Mouse (Mus musculus) naive thymus-derived CD4-positive, alpha-beta T cell, adult 2 months (primary cell): ENCODE data around the gene Fzd2.

ENCODE experiments used
- DNase-seq: peaks from one replicate; pipeline ENCODE4 v3.0.0-alpha.2; 2011; ENCODE audit warnings: low read depth

Gene Fzd2

DNA sequence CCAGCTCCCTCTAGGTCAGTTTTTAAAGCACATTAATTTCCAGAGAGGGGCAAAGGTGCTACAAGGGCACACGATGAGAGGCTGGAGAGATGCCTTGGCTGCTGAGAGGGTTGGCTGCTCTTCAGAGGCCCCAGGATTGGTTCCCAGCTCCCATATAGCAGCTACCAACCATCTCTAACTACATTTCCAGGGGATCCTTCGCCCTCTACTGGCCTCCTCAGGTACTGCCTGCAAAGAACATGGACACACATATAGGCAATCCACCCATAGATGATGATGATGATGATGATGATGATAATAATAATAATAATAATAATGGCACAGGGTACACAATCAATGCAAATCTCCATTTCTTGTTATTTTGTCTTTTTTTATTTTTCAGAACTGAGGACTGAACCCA, 15.3 kb downstream of the Fzd2 start:
- no peak for DNase-seq

DNA sequence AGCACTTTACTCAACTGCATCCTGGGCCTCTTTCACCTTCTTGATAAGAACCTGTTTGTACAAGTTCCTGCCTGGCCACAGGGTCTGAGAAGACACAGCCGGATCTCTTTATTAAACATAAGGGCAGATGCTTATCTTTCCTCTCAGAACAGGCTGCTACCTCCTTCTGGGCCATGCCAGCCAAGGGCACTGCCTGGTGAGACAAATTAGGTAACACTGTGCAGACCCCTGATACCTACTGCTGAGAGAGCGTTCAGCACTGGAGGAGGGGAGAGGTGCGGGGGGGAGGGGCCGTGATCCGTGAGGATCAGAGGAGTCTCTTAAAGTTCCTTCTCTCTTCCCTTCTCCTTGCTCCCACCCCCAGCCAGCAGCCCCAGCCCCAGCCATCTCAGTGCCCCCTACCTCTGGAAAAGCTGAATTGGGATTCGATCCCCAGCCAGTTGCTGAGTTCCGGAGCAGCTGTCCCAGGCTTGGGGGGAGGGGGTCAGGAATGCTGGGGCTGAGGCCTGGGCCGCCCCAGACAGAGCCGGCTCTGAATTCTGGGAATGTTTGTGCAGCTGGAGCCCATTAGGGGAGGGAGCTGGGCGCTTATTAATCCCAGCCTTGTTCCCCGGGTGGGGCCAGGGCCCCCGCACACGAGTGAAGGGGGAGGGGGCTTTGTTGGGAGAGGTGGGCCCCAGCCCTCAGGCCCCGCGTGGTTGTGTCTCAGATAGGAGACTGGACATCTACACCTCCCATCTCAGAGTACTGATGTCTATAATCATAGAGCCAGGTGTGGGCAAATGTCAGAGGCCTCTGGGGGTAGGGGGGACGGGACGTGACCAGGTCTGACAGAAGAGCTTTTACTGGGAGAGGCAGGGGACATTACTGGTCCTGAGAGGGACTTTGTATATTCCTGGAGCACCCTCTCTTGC, 19.9 kb downstream of the Fzd2 start:
- DNase-seq: no peak

DNA sequence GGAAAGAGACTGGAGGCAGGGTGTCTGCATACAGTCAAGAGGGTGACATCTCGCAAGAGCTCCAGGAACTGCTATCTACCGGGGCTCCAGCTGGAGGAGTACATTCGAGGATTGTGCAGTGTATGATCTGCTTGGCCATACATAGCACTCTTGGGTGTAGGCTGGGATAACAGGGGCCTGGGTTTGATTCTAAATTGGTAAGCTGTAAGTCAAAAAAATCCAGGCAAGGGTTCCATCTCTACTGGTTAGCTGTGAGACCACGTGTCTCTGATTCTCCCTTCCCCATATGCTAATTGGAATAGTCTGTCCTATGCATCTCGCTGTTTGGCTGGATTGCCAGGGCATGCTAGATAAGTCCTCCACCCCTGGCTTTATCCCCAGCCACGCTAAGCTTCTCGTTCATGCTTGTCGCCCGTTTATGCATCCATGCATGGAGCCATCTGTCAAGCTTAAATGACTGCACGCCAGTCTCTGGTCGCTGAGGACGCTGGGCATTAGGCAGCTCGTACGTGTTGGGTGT, 20.8 kb downstream of the Fzd2 start:
- DNase-seq: no peak

DNA sequence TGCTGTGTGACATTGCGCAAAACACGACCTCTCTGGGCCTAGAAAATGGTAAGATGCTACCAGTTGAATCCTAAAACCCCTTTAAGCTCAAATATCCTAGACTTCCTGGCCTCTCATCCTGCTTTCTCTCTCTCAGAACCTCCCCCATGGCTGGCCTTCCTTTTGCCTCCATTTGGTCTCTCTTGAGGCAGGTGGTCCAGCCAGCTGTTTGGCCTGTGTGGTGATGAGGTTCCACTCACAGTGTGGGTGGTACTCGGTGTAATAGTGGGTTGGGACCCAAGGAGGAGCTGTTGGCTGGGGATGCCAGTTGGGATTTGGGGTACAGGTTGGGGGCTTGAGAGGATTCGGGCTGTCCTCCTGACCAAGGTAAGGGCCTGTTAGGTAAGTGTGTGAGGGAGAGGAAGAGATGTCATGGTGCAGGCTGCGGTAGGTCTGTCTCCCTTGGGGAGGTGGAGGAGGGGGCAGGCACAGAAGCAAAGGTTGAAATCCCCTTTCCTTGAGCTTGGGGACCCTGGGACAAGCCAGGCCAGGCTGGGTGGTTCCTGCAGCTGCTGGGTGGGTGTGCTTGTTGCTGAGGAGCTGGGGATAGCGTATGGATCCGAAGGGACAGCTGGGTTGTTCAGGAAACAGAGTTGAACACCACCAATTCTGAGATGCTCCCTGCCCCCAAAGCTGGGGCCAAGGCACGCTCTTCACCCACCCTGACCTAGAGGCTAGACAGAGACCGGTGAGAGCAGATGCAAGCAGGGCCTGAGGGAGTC, 23.2 kb downstream of the Fzd2 start:
- no peak for DNase-seq

DNA sequence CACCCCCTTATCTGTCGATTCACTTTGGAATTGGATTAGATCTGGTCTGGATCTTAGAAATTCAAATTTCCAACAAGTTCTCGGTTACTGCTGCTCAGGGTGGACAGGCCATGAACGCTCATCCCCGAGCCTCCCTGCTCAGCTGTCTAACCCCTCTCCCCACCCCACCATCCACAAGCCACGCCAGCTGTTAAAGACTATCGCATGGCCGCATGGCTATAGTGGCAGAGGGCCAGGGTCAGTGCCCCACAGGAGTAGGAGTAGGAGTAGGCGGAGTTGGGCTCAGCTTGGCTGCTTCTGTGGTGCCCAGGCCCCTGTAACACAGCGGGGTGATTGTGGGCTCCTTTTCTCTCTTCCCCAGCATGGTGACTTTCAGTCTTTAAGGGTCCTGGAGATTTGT, 24.3 kb downstream of the Fzd2 start:
- no peak for DNase-seq

DNA sequence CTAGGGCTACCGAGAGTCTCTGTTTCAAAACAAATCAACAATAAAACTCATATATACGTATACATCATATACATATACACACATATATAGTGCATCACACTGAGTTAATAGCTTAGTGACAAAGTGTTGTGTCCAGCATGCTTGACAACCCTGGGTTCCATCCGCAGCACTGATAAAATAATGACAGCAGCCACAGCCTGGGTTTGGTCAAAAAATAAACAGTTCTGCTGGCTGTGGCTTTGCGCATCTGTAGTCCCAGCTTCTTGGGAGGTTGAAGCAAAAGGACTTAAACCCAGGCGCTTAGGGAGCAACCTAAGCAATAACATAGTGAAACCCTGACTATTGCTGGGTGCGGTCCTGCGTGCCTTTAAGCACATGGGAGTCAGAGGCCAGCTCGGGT, 25.2 kb downstream of the Fzd2 start:
- DNase-seq: no peak

DNA sequence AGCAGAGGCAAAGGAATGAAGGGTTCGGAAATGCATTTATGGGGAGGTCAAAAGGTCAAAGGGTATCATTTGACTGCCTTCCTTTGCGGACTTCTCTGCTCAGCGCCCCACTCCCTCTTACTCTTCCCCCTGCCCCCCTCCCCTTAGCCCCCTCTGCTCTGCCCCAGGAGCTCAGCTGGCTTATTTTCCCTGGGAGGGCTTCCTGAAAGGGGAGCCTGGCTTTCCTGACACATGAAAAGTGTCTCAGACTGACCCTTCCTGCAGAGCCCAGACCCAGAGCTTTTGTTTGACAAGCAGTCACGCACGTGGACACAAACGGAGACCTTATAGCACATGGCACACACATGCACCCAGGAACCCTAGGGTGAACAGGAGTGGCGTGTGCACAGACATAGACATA, 26.5 kb downstream of the Fzd2 start:
- no peak for DNase-seq

DNA sequence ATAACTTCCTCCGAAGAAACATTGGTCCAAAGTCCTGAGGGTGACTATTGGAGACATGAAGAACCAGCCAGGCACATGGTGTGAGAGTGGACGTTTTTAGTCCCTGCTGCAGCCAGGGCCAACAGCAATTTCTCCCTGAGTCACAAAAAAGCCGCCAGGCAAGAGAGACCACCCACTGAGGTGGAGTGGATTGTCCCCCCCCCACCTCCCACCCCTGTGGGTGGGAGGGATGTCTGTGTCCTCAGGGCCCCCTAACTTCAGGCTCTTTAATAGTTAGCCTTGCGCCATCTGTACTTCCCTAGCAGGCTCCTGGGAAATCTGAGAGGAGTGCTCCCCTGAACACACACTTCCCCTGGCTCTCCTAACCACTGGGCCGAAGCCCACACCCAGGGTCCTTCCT, 27.0 kb downstream of the Fzd2 start:
- no peak for DNase-seq

DNA sequence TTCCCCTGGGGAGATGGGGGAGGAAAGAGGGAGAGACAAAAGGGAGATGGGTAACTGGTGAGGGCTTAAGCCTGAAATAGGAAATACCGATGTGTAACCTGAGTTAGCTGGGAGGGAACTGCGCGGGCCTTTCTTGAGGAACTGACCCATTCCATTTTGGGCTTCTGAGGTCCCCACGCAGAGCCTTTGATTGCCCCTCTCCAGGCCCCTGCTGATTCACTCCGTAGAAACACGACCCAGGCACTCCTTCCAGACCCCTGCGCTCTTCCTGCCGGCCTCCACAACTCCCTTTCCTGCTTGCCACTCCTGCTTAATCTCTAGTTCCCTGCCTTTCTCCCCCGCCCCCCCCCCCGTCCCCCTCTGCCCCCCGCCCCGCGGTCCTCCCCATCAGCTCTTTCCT, 28.5 kb downstream of the Fzd2 start:
- DNase-seq: no peak

DNA sequence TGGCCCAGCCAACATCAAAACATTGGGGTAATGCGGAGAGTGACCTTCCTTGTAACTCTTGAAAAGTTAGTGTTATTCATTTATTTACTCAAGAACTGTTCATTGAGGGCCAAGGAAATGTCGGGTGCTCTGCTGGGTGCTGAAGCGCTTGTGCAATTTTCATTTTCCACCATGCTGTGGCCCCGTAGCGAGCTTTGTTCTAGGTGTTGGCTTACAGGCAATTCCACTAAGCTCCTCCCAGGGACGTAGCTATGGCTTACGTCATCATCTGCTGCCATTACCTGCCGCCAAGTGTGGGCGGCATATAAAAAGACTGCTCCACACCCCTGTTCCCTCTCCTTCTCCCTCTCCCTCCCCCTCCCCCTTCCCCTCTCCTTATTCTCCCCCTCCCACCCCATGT, 29.2 kb downstream of the Fzd2 start:
- no peak for DNase-seq

DNA sequence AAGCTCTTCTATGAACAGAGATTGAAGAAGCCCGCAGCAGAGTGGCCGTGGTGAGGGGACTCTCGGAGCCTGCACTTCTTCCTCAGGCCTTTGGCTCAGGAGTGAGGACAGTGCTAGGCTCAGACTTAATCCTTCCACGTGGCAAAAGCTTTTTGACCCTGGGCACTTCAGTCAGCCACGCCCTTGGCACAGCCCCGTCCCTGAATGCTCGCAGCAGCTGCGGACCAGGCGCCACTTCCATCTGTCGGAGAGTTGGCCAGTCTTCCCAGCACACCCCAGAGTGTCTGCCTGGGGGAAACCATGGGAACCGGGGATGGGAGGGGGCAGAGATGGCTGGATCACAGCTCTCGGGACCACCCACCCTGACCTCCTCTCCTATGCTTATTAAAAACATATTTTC, 32.7 kb downstream of the Fzd2 start:
- DNase-seq: no peak

DNA sequence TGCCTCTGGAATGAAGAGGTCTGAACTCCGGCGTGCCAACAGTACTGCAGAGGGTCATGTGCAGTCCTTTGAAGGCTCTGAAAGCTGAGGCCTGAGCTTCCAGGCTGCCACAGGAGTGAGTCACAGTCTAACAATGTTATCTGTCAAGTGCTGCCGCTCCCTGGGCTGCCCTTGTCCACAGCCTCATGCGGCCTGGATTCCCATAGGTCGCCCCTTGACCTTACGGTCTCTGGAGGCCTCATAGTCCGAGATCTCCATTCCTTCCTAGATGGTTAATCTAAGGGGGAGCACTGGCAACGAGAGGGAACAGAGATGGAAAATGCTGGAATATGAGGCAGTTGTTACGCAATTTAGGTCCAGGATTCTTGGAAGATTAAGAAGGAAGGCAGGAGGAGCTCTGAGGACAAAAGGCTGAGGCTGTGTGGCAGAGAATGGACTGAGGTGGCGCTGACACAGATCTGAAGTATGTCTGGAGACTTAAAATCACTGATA, 39.7 kb downstream of the Fzd2 start:
- DNase-seq: no peak

DNA sequence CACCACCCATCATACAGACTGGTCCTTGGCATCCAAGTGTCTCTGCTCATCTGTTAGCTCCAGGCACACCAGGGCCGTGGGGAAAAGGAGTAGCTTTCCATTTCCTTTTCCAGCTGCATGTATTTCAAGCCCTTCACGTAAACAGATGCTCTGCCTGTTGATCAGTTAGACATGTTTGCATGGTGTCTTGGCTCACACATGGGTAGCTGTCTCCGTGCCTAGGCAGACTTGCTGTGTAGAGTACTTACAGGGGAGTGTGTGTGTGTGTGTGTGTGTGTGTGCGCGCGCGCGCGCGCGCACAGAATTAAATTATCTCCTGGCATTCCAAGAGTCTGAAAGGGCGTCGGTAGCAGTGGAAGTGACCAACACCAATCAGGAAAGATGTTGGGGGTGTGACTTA, 42.0 kb downstream of the Fzd2 start:
- DNase-seq: no peak

DNA sequence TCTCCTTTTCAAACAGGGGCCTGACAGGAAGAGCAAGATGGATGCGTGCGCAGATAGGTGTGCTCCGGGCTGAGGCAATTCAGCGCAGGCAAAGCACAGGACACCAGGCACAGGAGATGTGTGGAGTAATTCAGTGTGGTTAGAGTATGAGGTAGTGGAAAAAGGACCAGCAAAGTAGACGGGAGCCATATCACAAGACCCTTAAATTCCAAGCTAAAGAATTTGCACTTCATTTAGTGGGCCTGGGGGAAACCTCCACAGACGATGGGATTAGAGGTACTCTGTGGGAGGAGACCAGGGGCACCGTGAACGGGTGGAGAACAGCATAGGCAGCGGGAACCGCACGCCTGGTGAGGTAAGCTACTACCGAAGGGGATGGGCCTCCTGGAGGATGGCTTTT, 43.7 kb downstream of the Fzd2 start:
- DNase-seq: no peak

DNA sequence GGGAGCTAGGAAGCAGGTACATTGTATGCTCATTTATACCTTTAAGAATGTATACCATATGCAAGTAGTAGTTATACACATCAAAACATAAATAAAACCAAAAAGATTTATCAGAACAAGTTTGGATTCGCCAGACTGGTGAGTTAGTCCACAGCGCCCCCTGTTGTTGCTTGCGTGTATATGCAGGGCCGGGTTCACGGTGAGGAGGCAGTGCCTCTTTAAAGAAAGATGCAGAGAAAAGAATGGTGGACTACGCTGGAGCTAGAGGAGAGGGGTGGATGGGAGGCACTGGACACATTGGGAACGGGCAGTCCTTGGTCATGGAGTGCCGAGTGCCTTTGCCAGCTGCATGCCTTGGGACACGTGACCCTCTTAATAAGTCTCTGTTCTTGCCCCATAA, 47.2 kb downstream of the Fzd2 start:
- peak; percentile 37 for DNase-seq

DNA sequence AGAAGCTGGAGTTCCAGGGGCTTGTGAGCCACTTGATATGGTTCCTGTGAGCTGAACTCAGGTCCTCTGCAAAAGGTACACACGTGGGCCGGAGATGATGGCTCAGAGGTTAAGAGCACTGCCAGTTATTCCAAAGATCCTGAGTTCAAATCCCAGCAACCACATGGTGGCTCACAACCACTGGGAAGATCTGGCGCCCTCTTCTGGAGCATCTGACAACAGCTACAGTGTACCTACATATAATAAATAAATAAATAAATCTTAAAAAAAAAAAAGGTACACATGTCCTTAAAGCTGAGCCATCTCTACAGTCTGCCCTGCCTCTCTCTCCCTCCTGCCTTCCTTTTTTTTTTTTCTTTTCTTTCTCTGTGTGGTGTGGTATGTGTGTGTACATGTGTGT, 48.6 kb downstream of the Fzd2 start:
- DNase-seq: peak; percentile 11

DNA sequence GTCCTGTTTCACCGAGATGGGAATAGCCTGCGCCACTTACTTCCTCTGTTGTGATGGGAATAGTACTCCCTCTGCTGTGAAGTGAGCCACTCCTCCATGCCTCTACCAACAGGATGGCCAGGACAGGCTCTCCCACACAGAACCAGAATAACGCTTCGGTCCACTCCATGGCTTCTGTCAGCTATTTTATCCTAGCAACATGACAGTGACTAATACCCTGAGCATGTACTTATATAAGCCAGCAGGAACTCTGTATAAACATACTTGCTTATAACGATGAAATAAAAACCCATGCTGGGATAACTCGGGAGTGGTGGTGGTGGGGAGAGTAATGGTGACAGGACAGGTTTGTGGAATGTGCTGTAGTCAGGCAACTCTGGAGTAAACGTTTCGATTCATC, 51.7 kb downstream of the Fzd2 start:
- DNase-seq: no peak

DNA sequence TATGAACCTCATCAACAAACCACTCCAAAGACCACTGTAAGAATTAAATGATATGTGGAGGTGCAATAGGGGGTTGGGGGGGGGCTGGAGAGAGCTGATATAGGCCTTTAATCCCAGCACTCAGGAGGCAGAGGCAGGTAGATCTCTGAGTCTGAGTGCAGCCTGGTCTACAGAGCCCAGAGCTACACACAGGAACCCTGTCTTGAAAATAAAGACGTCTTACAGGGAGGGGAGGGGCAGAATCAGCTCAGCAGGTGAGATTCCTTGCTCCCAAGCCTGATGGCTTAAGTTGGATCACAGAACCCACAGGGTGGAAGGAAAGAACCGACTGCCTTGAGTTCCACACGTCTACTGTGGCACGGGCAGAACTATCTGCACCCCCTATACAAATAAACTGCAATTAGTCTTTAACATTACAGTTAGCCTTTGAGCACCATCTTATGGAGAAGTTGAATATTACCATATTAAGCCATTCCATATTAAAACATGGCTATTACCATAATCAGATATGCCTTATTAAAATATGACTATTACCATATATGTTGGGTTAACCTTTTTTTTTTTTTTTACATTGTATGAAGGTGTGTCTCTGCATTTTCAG, 52.2 kb downstream of the Fzd2 start:
- no peak for DNase-seq

DNA sequence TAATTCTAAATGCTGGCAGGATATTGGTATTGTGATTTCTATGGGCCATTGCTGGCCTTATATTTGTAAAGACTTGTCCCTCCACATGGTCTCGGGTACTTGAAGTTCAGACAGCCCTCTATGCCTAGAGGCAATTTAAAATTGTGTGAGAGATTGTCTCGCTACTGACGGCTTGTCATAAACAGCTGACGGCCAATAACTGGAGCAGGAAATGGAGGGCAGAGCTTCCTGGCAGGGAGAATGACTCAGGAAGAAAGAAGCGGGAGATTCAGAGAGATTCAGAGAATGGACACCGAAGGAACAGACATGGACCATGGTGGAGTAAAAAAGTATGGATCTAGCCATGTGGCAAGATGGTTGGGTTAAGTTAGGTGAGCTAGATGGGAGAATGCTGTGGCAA, 52.7 kb downstream of the Fzd2 start:
- DNase-seq: no peak
